Mouse (Mus musculus) embryonic facial prominence, embryonic 11.5 days (tissue): ENCODE data around the gene Tob1. TPM values are rescaled to one million over a fixed set of nuclear protein-coding genes. Genes with fewer than 3 reads are reported as not detected.
A peak's percentile ranks its signal among the peaks of the same experiment; 100 is the strongest.

Experiments
- ATAC-seq: fragments of 200-750 bp; cut with Nextera tagmentation; replicated peaks from 2 replicates; pipeline ENCODE4 v1.8.0; 2017; ENCODE audit warnings: low read depth; ENCODE audit not compliant: insufficient number of reproducible peaks, low FRiP score, low TSS enrichment
- DNase-seq: peaks from one replicate; pipeline ENCODE4 v3.0.0-alpha.2; 2015; ENCODE audit warnings: low spot score
- H3K27ac ChIP-seq: fragments of 300-500 bp; sonication (generic); replicated peaks from 2 replicates; pipeline ENCODE4 v1.5.1; 2014; ENCODE audit warnings: mild to moderate bottlenecking, low read depth, low read length, control low read depth
- H3K27me3 ChIP-seq: fragments of 300-500 bp; sonication (generic); 2 replicates; pipeline ENCODE4 v1.6.1; 2014; ENCODE audit warnings: mild to moderate bottlenecking, low read length, moderate library complexity, mixed read lengths; ENCODE audit not compliant: control insufficient read depth, insufficient read depth
- H3K36me3 ChIP-seq: fragments of 300-500 bp; sonication (generic); replicated peaks from 2 replicates; pipeline ENCODE4 v1.6.1; 2014; ENCODE audit warnings: low read depth, mild to moderate bottlenecking, low read length, moderate library complexity, mixed read lengths; ENCODE audit not compliant: control insufficient read depth, insufficient read depth
- H3K4me1 ChIP-seq: fragments of 300-500 bp; sonication (generic); 2 replicates; pipeline ENCODE4 v1.6.1; 2014; ENCODE audit warnings: low read length, mixed read lengths; ENCODE audit not compliant: control insufficient read depth, insufficient read depth
- H3K4me2 ChIP-seq: fragments of 300-500 bp; sonication (generic); 2 replicates; pipeline ENCODE4 v1.6.1; 2014; ENCODE audit warnings: low read depth, mild to moderate bottlenecking, control low read depth, low read length, moderate library complexity
- H3K4me3 ChIP-seq: fragments of 300-500 bp; sonication (generic); 2 replicates; pipeline ENCODE4 v1.5.1; 2014; ENCODE audit warnings: low read depth, low read length, control low read depth
- H3K9ac ChIP-seq: fragments of 300-500 bp; sonication (generic); replicated peaks from 2 replicates; pipeline ENCODE4 v1.6.1; 2014; ENCODE audit warnings: mild to moderate bottlenecking, control low read depth, low read length
- H3K9me3 ChIP-seq: fragments of 300-500 bp; sonication (generic); replicated peaks from 2 replicates; pipeline ENCODE4 v1.6.1; 2016; ENCODE audit warnings: mild to moderate bottlenecking, low read length, inconsistent platforms, mixed read lengths; ENCODE audit not compliant: control insufficient read depth
- WGBS: fragments of 180-500 bp; shearing (Covaris S2); extraction: QIAGEN DNeasy Blood & Tissue Kit; methylation state at CpG from one replicate; pipeline ENCODE4 v1.1.7; 2014; 5-methylcytosine and 5-hydroxymethylcytosine counted together
- polyA plus RNA-seq: library from polyadenylated mRNA; unstranded; fragments of >200 nt; fragmentation: Nextera tagmentation; extraction: Ambion mirVana; gene quantifications from 2 replicates; pipeline ENCODE4 v1.2.1, GENCODE M21; 2014

Gene Tob1
- polyA plus RNA-seq, 1 experiment from 2014 or later: 32.8 TPM

- Histone ChIP-seq H3K4me3 (no peak overlapping the region), H3K36me3 (no peaks in the 10 kb centered on the region), H3K4me2 (no peak overlapping the region), H3K9ac (no peak overlapping the region), H3K4me1 (no peaks in the 10 kb centered on the region; the same call in 1 of the 2 replicates), H3K27me3 (no peaks in the 10 kb centered on the region), H3K27ac (no peak overlapping the region), H3K9me3 (no peaks in the 10 kb centered on the region)
- DNase-seq (no peak), ATAC-seq (no peak)
- 85% methylated on average over 9 of the region's 9 CpGs for WGBS
Observed at GRCm38 (mm10) chr11:94223531-94223930, 12.3 kb downstream of the Tob1 start.

GRCm38 (mm10) chr11:94225985-94226384, 14.7 kb downstream of the Tob1 start:
- no peaks in the 10 kb centered on the region for H3K9me3 ChIP-seq
- DNase-seq: peak; percentile 72
- H3K4me3 ChIP-seq: no peak overlapping the region
- H3K4me1 ChIP-seq: no peaks in the 10 kb centered on the region; the same call in 1 of the 2 replicates
- no peak overlapping the region for H3K4me2 ChIP-seq
- no peak for ATAC-seq
- 38% methylated on average over 7 of the region's 7 CpGs for WGBS
- no peak overlapping the region for H3K27ac ChIP-seq
- no peak overlapping the region for H3K9ac ChIP-seq
- no peaks in the 10 kb centered on the region for H3K36me3 ChIP-seq
- no peaks in the 10 kb centered on the region for H3K27me3 ChIP-seq

- Histone ChIP-seq H3K27ac (0 out of 2 replicates have a peak overlapping the region, but pooled peaks have one; percentile 28), H3K36me3 (no peaks in the 10 kb centered on the region), H3K4me1 (no peaks in the 10 kb centered on the region; the same call in 1 of the 2 replicates), H3K4me2 (no peak overlapping the region; the same call in 1 of the 2 replicates), H3K27me3 (no peaks in the 10 kb centered on the region), H3K9ac (0 out of 2 replicates have a peak overlapping the region, but pooled peaks have one; percentile 13), H3K9me3 (no peaks in the 10 kb centered on the region), H3K4me3 (no peak overlapping the region)
- WGBS: 32% methylated on average over 9 of the region's 9 CpGs
- ATAC-seq: no peak
- DNase-seq: no peak
Observed at GRCm38 (mm10) chr11:94228416-94228815, 17.2 kb downstream of the Tob1 start.

GRCm38 (mm10) chr11:94229207-94229960, 18.1 kb downstream of the Tob1 start:
- ATAC-seq: no peak
- H3K9me3 ChIP-seq: no peaks in the 10 kb centered on the region
- 86% methylated on average over 5 of the region's 5 CpGs for WGBS

GRCm38 (mm10) chr11:94230244-94230643, 19.0 kb downstream of the Tob1 start:
- WGBS: 86% methylated on average over 8 of the region's 8 CpGs
- Histone ChIP-seq H3K4me2 (no peak overlapping the region), H3K4me1 (no peaks in the 10 kb centered on the region; the same call in 1 of the 2 replicates)

More at GRCm38 (mm10) chr11:94229207-94229960, 18.1 kb downstream of the Tob1 start:
- no peak overlapping the region for H3K4me3 ChIP-seq
- H3K4me2 ChIP-seq: no peak overlapping the region
- H3K27ac ChIP-seq: no peak overlapping the region
- no peaks in the 10 kb centered on the region for H3K36me3 ChIP-seq
- no peaks in the 10 kb centered on the region for H3K27me3 ChIP-seq
- H3K9ac ChIP-seq: no peak overlapping the region
- DNase-seq: no peak
- no peaks in the 10 kb centered on the region; the same call in 1 of the 2 replicates for H3K4me1 ChIP-seq

GRCm38 (mm10) chr11:94231821-94232552, 20.7 kb downstream of the Tob1 start:
- no peak for ATAC-seq
- Histone ChIP-seq H3K4me2 (no peak overlapping the region), H3K9ac (no peak overlapping the region), H3K36me3 (no peaks in the 10 kb centered on the region), H3K27ac (no peak overlapping the region), H3K4me3 (no peak overlapping the region), H3K27me3 (no peaks in the 10 kb centered on the region), H3K9me3 (no peaks in the 10 kb centered on the region), H3K4me1 (no peaks in the 10 kb centered on the region; the same call in 1 of the 2 replicates)
- 75% methylated on average over 19 of the region's 19 CpGs for WGBS
- DNase-seq: no peak

More at GRCm38 (mm10) chr11:94230244-94230643, 19.0 kb downstream of the Tob1 start:
- Histone ChIP-seq H3K9ac (no peak overlapping the region), H3K27ac (no peak overlapping the region), H3K4me3 (no peak overlapping the region), H3K27me3 (no peaks in the 10 kb centered on the region), H3K36me3 (no peaks in the 10 kb centered on the region), H3K9me3 (no peaks in the 10 kb centered on the region)
- DNase-seq (no peak), ATAC-seq (no peak)

GRCm38 (mm10) chr11:94233405-94233804, 22.2 kb downstream of the Tob1 start:
- DNase-seq (no peak), ATAC-seq (no peak)
- Histone ChIP-seq H3K9ac (no peak overlapping the region), H3K9me3 (no peaks in the 10 kb centered on the region), H3K4me2 (no peak overlapping the region), H3K36me3 (no peaks in the 10 kb centered on the region), H3K4me1 (no peaks in the 10 kb centered on the region; the same call in 1 of the 2 replicates), H3K4me3 (no peak overlapping the region), H3K27me3 (no peaks in the 10 kb centered on the region), H3K27ac (no peak overlapping the region)
- 73% methylated on average over 6 of the region's 6 CpGs for WGBS

GRCm38 (mm10) chr11:94234380-94234779, 23.1 kb downstream of the Tob1 start:
- no peak overlapping the region for H3K9ac ChIP-seq
- H3K27me3 ChIP-seq: no peaks in the 10 kb centered on the region
- ATAC-seq (no peak), DNase-seq (no peak)
- H3K36me3 ChIP-seq: no peaks in the 10 kb centered on the region
- no peak overlapping the region for H3K4me3 ChIP-seq
- H3K9me3 ChIP-seq: no peaks in the 10 kb centered on the region
- no peak overlapping the region for H3K4me2 ChIP-seq
- no peaks in the 10 kb centered on the region; the same call in 1 of the 2 replicates for H3K4me1 ChIP-seq
- H3K27ac ChIP-seq: no peak overlapping the region
- 91% methylated on average over 12 of the region's 12 CpGs for WGBS
